Mouse (Mus musculus): ENCODE measurements around the gene Wwc1.

- no peak for TF ChIP-seq CTCF (IDR thresholded peaks at IDR 0.05; ENCODE audit: low read depth, low read length)
- TF ChIP-seq POLR2A (IDR thresholded peaks at IDR 0.05; ENCODE audit: extremely low read depth, insufficient read depth, low read length), result no peak
Measured at GRCm38 (mm10) chr11:35798874-35799273, 181.5 kb downstream of the Wwc1 start, which contains the start of gene Fbll1.

Measured in liver, adult 2 months (tissue).